Mouse (Mus musculus) heart, embryonic 15.5 days (tissue): ENCODE data around the gene Ttll10. TPM values are rescaled to one million over a fixed set of nuclear protein-coding genes. Genes with fewer than 3 reads are reported as not detected.

ENCODE experiments used
- ATAC-seq: fragments of 200-750 bp; cut with Nextera tagmentation; replicated peaks from 2 replicates; pipeline ENCODE4 v1.8.0; 2017; ENCODE audit warnings: low read depth, moderate TSS enrichment; ENCODE audit not compliant: insufficient number of reproducible peaks, insufficient read depth, low FRiP score
- H3K27ac ChIP-seq: fragments of 300-500 bp; sonication (generic); 2 replicates; pipeline ENCODE4 v1.5.1; 2015; ENCODE audit warnings: mild to moderate bottlenecking, inconsistent platforms
- H3K27me3 ChIP-seq: fragments of 300-500 bp; sonication (generic); 2 replicates; pipeline ENCODE4 v1.6.1; 2015; ENCODE audit warnings: inconsistent platforms
- H3K36me3 ChIP-seq: fragments of 300-500 bp; sonication (generic); 2 replicates; pipeline ENCODE4 v1.6.1; 2015; ENCODE audit warnings: mild to moderate bottlenecking, inconsistent platforms
- H3K4me1 ChIP-seq: fragments of 300-500 bp; sonication (generic); replicated peaks from 2 replicates; pipeline ENCODE4 v1.6.1; 2015; ENCODE audit warnings: inconsistent platforms
- H3K4me2 ChIP-seq: fragments of 300-500 bp; sonication (generic); 2 replicates; pipeline ENCODE4 v1.6.1; 2015; ENCODE audit warnings: inconsistent platforms, mild to moderate bottlenecking, moderate library complexity
- H3K4me3 ChIP-seq: fragments of 300-500 bp; sonication (generic); 2 replicates; pipeline ENCODE4 v1.5.1; 2015; ENCODE audit warnings: mild to moderate bottlenecking, inconsistent platforms
- H3K9ac ChIP-seq: fragments of 300-500 bp; sonication (generic); 2 replicates; pipeline ENCODE4 v1.6.1; 2015; ENCODE audit warnings: mild to moderate bottlenecking, inconsistent platforms
- H3K9me3 ChIP-seq: fragments of 300-500 bp; sonication (generic); replicated peaks from 2 replicates; pipeline ENCODE4 v1.6.1; 2016; ENCODE audit warnings: inconsistent platforms
- WGBS: fragments of 180-500 bp; shearing (Covaris S2); methylation state at CpG from one replicate; pipeline ENCODE4 v1.1.7; 2015; ENCODE audit warnings: mixed read lengths; 5-methylcytosine and 5-hydroxymethylcytosine counted together
- polyA plus RNA-seq: library from polyadenylated mRNA; unstranded; fragments of >200 nt; fragmentation: Nextera tagmentation; extraction: Ambion mirVana; gene quantifications from 2 replicates; pipeline ENCODE4 v1.2.1, GENCODE M21; 2015

The Ttll10 gene
- polyA plus RNA-seq, 1 experiment from 2014 or later = 0.59 TPM

- no peak for ATAC-seq
- Histone ChIP-seq H3K4me2 (no peak overlapping the region), H3K36me3 (no peaks in the 10 kb centered on the region), H3K4me3 (no peak overlapping the region), H3K9me3 (no peaks in the 10 kb centered on the region), H3K9ac (no peak overlapping the region), H3K27ac (peak overlapping the region; percentile 42; the same call in 1 of the 2 replicates), H3K4me1 (peaks cover 12% of the 10 kb centered on the region), H3K27me3 (no peaks in the 10 kb centered on the region)
- WGBS = 60% methylated on average over 9 of the region's 9 CpGs
Observed at GRCm38 (mm10) chr4:156084096-156084879, 25.1 kb upstream of the Ttll10 start.

GRCm38 (mm10) chr4:156083348-156083747, 24.1 kb upstream of the Ttll10 start:
- H3K4me2 ChIP-seq = no peak overlapping the region
- no peak overlapping the region for H3K4me3 ChIP-seq
- H3K27me3 ChIP-seq = 0 out of 2 replicates have a peak, but pooled peaks cover under 1% of the 10 kb centered on the region
- H3K4me1 ChIP-seq = peaks cover 12% of the 10 kb centered on the region
- no peaks in the 10 kb centered on the region for H3K9me3 ChIP-seq
- H3K27ac ChIP-seq = no peak overlapping the region
- 49% methylated on average over 5 of the region's 5 CpGs for WGBS
- ATAC-seq = no peak; the same call in 1 of the 2 replicates
- no peak overlapping the region for H3K9ac ChIP-seq
- no peaks in the 10 kb centered on the region for H3K36me3 ChIP-seq

GRCm38 (mm10) chr4:156082621-156083234, 23.5 kb upstream of the Ttll10 start:
- Histone ChIP-seq H3K27ac (no peak overlapping the region), H3K9me3 (no peaks in the 10 kb centered on the region)
- 58% methylated on average over 4 of the region's 4 CpGs for whole genome bisulfite sequencing

GRCm38 (mm10) chr4:156077499-156078301, 18.5 kb upstream of the Ttll10 start:
- under 1% methylated on average over 58 of the region's 58 CpGs for WGBS
- peaks cover 21% of the 10 kb centered on the region for H3K4me1 ChIP-seq
- peak overlapping the region; percentile 55 for H3K4me3 ChIP-seq
- H3K36me3 ChIP-seq = no peaks in the 10 kb centered on the region
- peak overlapping the region; percentile 94 for H3K4me2 ChIP-seq
- H3K27ac ChIP-seq = peak overlapping the region; percentile 29; the same call in 1 of the 2 replicates
- peak; percentile 53 for ATAC-seq
- H3K27me3 ChIP-seq = peaks cover 10% of the 10 kb centered on the region
- H3K9me3 ChIP-seq = no peaks in the 10 kb centered on the region
- peak overlapping the region; percentile 62 for H3K9ac ChIP-seq

More at GRCm38 (mm10) chr4:156082621-156083234, 23.5 kb upstream of the Ttll10 start:
- H3K4me1 ChIP-seq = peaks cover 18% of the 10 kb centered on the region
- H3K4me3 ChIP-seq = no peak overlapping the region
- H3K4me2 ChIP-seq = no peak overlapping the region
- ATAC-seq = no peak
- peaks cover 6% of the 10 kb centered on the region for H3K27me3 ChIP-seq
- no peaks in the 10 kb centered on the region for H3K36me3 ChIP-seq
- no peak overlapping the region for H3K9ac ChIP-seq

GRCm38 (mm10) chr4:156076911-156077382, 17.7 kb upstream of the Ttll10 start:
- peaks cover 21% of the 10 kb centered on the region for H3K4me1 ChIP-seq
- no peaks in the 10 kb centered on the region for H3K36me3 ChIP-seq
- peak overlapping the region; percentile 94 for H3K4me2 ChIP-seq
- peak overlapping the region; percentile 62; the same call in 1 of the 2 replicates for H3K9ac ChIP-seq
- WGBS = 14% methylated on average over 8 of the region's 8 CpGs
- H3K4me3 ChIP-seq = peak overlapping the region; percentile 55
- no peaks in the 10 kb centered on the region for H3K9me3 ChIP-seq
- ATAC-seq = 0 out of 2 replicates have a peak, but pooled peaks have one; percentile 8
- peak overlapping the region; percentile 29 for H3K27ac ChIP-seq
- H3K27me3 ChIP-seq = peaks cover 10% of the 10 kb centered on the region

GRCm38 (mm10) chr4:156070716-156071115, 11.5 kb upstream of the Ttll10 start:
- no peaks in the 10 kb centered on the region for H3K36me3 ChIP-seq
- ATAC-seq = no peak
- WGBS = 77% methylated on average over 2 of the region's 2 CpGs
- no peaks in the 10 kb centered on the region for H3K27me3 ChIP-seq
- no peak overlapping the region for H3K9ac ChIP-seq
- H3K4me1 ChIP-seq = peaks cover 5% of the 10 kb centered on the region
- H3K27ac ChIP-seq = peak overlapping the region; percentile 47; the same call in 1 of the 2 replicates
- no peaks in the 10 kb centered on the region for H3K9me3 ChIP-seq
- no peak overlapping the region for H3K4me2 ChIP-seq
- H3K4me3 ChIP-seq = no peak overlapping the region

- no peak for ATAC-seq
- H3K27ac ChIP-seq = peak overlapping the region; percentile 47; the same call in 1 of the 2 replicates
- peaks cover 5% of the 10 kb centered on the region for H3K4me1 ChIP-seq
- no peak overlapping the region for H3K9ac ChIP-seq
- H3K27me3 ChIP-seq = no peaks in the 10 kb centered on the region
- H3K9me3 ChIP-seq = no peaks in the 10 kb centered on the region
- H3K4me2 ChIP-seq = no peak overlapping the region
- no peaks in the 10 kb centered on the region for H3K36me3 ChIP-seq
- WGBS = 66% methylated on average over 6 of the region's 6 CpGs
- H3K4me3 ChIP-seq = no peak overlapping the region
Observed at GRCm38 (mm10) chr4:156070276-156070675, 11.1 kb upstream of the Ttll10 start.

- H3K4me1 ChIP-seq = peaks cover 5% of the 10 kb centered on the region
- no peak overlapping the region for H3K9ac ChIP-seq
- ATAC-seq = no peak
- H3K27me3 ChIP-seq = no peaks in the 10 kb centered on the region
- no peaks in the 10 kb centered on the region for H3K36me3 ChIP-seq
- WGBS = 94% methylated on average over 8 of the region's 8 CpGs
- H3K27ac ChIP-seq = no peak overlapping the region
- H3K9me3 ChIP-seq = no peaks in the 10 kb centered on the region
- no peak overlapping the region for H3K4me3 ChIP-seq
- H3K4me2 ChIP-seq = no peak overlapping the region
Observed at GRCm38 (mm10) chr4:156069701-156070100, 10.5 kb upstream of the Ttll10 start.

- Histone ChIP-seq H3K9ac (no peak overlapping the region), H3K4me1 (peaks cover 7% of the 10 kb centered on the region), H3K36me3 (no peaks in the 10 kb centered on the region), H3K9me3 (no peaks in the 10 kb centered on the region), H3K27me3 (no peaks in the 10 kb centered on the region), H3K27ac (no peak overlapping the region), H3K4me3 (no peak overlapping the region), H3K4me2 (no peak overlapping the region)
- no peak for ATAC-seq
- 48% methylated on average over 5 of the region's 5 CpGs for WGBS
Observed at GRCm38 (mm10) chr4:156067256-156067949, 8.2 kb upstream of the Ttll10 start.

GRCm38 (mm10) chr4:156065156-156065894, 6.1 kb upstream of the Ttll10 start:
- Histone ChIP-seq H3K4me2 (no peak overlapping the region), H3K9ac (no peak overlapping the region), H3K4me1 (peaks cover 7% of the 10 kb centered on the region), H3K9me3 (no peaks in the 10 kb centered on the region), H3K4me3 (no peak overlapping the region), H3K27ac (no peak overlapping the region), H3K27me3 (no peaks in the 10 kb centered on the region), H3K36me3 (no peaks in the 10 kb centered on the region)
- ATAC-seq = no peak
- 80% methylated on average over 10 of the region's 10 CpGs for WGBS
